Mouse (Mus musculus) G1E (cell line): ENCODE measurements at regions not wholly inside any gene's neighbourhood (a gene's known extent, or its start where the extent isn't known, plus 50 kb on each side); places are given as distances from the start of the nearest gene placed in this dataset.

Experiments used
- CTCF ChIP-seq: IDR thresholded peaks from 2 replicates; pipeline ENCODE4 v1.5.1; 2012; ENCODE audit warnings: low read depth, low read length, inconsistent platforms, mixed read lengths
- GATA1 ChIP-seq: IDR thresholded peaks from 2 replicates; pipeline ENCODE4 v1.6.1; 2012; ENCODE audit warnings: borderline replicate concordance, low read length, inconsistent platforms, mixed read lengths
- GATA2 ChIP-seq: IDR thresholded peaks from 2 replicates; pipeline ENCODE4 v1.6.1; 2012; ENCODE audit warnings: low read depth, low read length, inconsistent platforms, borderline replicate concordance
- POLR2AphosphoS5 ChIP-seq: IDR thresholded peaks from 2 replicates; pipeline ENCODE4 v1.6.1; 2012; ENCODE audit warnings: low read depth, low read length, inconsistent platforms; ENCODE audit not compliant: insufficient replicate concordance
- TAL1 ChIP-seq: conservative IDR thresholded peaks from 2 replicates; pipeline ENCODE4 v1.6.1; 2012; ENCODE audit warnings: low read depth, low read length, inconsistent platforms, mixed read lengths

DNA sequence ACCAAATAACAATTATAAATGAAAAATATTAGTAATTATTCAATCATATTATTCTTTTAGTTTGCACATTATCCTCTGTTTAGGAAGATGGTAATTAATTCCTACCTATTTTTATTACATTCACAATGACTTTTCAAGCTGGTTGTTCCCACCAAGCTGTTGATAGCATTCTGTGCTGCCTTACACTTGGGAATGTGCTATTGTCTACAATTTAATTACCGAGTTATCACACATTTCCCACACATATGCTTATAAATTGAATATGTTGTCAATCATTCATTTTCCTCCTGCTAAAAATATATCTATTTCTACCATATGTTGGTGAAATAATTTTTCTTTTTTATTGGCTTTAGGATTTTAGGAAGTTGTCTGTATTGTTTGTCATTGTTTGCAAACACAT lies 306.2 kb upstream of the Klhl1 start:
- TF ChIP-seq POLR2AphosphoS5 (no peak), CTCF (no peak), GATA1 (no peak), TAL1 (no peak), GATA2 (no peak)
